Mouse (Mus musculus) limb, embryonic 12.5 days (tissue): ENCODE measurements around the gene Kdm4d. TPM values are rescaled to one million over a fixed set of nuclear protein-coding genes. Genes with fewer than 3 reads are reported as not detected.

Experiments
- ATAC-seq: fragments of 200-750 bp; cut with Nextera tagmentation; 2 replicates; pipeline ENCODE4 v1.8.0; 2017; ENCODE audit warnings: low read depth, moderate TSS enrichment; ENCODE audit not compliant: insufficient number of reproducible peaks, insufficient read depth, low FRiP score, low TSS enrichment
- H3K27ac ChIP-seq: fragments of 300-500 bp; sonication (generic); 2 replicates; pipeline ENCODE4 v1.5.1; 2016; ENCODE audit warnings: mild to moderate bottlenecking, moderate library complexity
- H3K27me3 ChIP-seq: fragments of 300-500 bp; sonication (generic); 2 replicates; pipeline ENCODE4 v1.6.1; 2016; ENCODE audit warnings: mild to moderate bottlenecking, moderate library complexity
- H3K36me3 ChIP-seq: fragments of 300-500 bp; sonication (generic); 2 replicates; pipeline ENCODE4 v1.6.1; 2016; ENCODE audit warnings: mild to moderate bottlenecking, moderate library complexity
- H3K4me1 ChIP-seq: fragments of 300-500 bp; sonication (generic); replicated peaks from 2 replicates; pipeline ENCODE4 v1.6.1; 2016
- H3K4me2 ChIP-seq: fragments of 300-500 bp; sonication (generic); 2 replicates; pipeline ENCODE4 v1.6.1; 2016; ENCODE audit warnings: mild to moderate bottlenecking, moderate library complexity
- H3K4me3 ChIP-seq: fragments of 300-500 bp; sonication (generic); replicated peaks from 2 replicates; pipeline ENCODE4 v1.5.1; 2016; ENCODE audit warnings: mild to moderate bottlenecking
- H3K9ac ChIP-seq: fragments of 300-500 bp; sonication (generic); replicated peaks from 2 replicates; pipeline ENCODE4 v1.6.1; 2016; ENCODE audit warnings: mild to moderate bottlenecking, moderate library complexity
- H3K9me3 ChIP-seq: fragments of 300-500 bp; sonication (generic); 2 replicates; pipeline ENCODE4 v1.6.1; 2016; ENCODE audit warnings: mild to moderate bottlenecking, moderate library complexity
- WGBS: fragments of 180-500 bp; shearing (Covaris S2); methylation state at CpG from one replicate; pipeline ENCODE4 v1.1.7; 2016; 5-methylcytosine and 5-hydroxymethylcytosine counted together
- polyA plus RNA-seq: library from polyadenylated mRNA; unstranded; fragments of >200 nt; fragmentation: Nextera tagmentation; extraction: Ambion mirVana; gene quantifications from 2 replicates; pipeline ENCODE4 v1.2.1, GENCODE M21; 2016

The Kdm4d gene
- 0.29 and 0.42 TPM in 2 replicates for polyA plus RNA-seq

DNA sequence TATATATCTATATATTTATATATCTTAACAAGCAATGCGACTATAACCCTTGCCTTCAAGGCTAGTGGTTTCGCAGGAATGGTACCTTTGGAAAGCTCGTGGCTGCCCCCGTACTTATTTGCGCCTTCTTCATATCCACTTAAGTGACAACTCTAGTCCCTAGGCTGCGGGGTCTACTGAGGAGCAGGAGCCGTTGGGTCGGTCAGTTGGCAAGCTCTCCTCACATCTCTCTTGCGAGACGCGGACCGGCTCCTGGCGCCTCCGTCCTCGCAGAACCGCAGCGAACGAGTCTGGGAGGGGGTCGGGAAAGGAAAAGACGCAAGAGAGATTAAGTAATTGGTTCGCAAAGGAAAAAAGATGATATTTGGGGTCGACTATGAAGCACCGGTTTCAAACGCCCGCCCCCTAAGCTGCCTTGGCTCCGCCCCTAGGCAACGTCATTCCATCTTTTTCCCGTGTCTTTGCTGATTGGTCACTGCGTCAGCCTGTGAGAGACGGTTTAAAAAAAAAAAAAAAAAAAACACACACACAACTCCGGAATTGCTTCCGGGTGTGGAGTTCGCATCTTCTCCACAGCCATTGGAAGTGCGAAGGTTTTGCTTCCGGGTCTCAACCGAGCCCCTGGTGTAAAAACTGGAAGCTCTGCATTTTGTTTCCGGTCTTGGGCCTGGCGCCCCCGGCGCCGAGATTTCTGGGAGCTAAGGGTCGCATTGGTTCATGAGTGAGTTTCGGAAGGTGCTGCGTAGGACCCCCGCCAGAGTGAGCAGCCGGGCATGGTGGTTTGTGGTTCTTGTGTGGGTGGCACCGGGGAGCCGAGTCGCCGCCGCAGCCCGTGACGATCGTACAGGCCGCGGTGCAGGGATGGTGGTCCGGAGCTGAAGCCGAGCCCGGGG is at the start of gene Kdm4d, which contains the start of gene Cwc15:
Gene Kdm4d, minus strand, starts transcription at position 460 of the 893 bp plus-strand sequence.
Gene Cwc15, plus strand, starts transcription at position 595 of the 893 bp plus-strand sequence.
- Histone ChIP-seq H3K9ac (peak within 1 kb of the TSS; percentile 81), H3K4me3 (peak within 1 kb of the TSS; percentile 79), H3K27ac (peak within 1 kb of the TSS; percentile 84), H3K9me3 (no peaks in the 10 kb centered on the region), H3K4me2 (peak within 1 kb of the TSS; percentile 74), H3K36me3 (peaks cover 32% of the 10 kb centered on the region), H3K27me3 (no peaks in the 10 kb centered on the region), H3K4me1 (peaks cover 5% of the 10 kb centered on the region)
- ATAC-seq: peak; percentile 99
- WGBS: 1% methylated on average over 59 of the region's 59 CpGs

DNA sequence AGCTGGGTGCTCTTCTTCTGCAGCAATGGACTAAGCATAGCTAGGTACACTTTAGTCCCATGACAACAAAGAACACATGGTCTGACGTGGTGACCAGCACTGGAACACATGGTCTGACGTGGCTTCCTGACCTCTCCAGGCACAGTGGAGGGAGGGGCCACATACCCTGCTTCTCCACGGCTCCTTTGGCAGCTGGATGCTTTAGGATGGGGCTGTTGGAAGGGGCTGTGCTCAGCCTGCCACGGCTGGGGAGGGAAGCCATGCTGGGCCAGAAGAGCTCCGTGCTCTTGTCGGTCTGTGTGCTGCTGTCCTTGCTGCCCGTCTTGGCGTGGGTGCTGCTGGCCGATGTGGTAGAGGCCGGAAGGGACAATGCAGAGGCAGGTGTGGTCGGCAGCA is 48.1 kb upstream of the Kdm4d start:
- ATAC-seq: 0 out of 2 replicates have a peak, but pooled peaks have one; percentile 18
- Histone ChIP-seq H3K9me3 (no peaks in the 10 kb centered on the region), H3K27me3 (no peaks in the 10 kb centered on the region), H3K4me1 (peaks cover 5% of the 10 kb centered on the region), H3K4me3 (no peak overlapping the region), H3K36me3 (peaks cover 98% of the 10 kb centered on the region), H3K9ac (no peak overlapping the region), H3K27ac (no peak overlapping the region), H3K4me2 (no peak overlapping the region)
- 61% methylated on average over 11 of the region's 11 CpGs for WGBS

- peak; percentile 21; the same call in 1 of the 2 replicates for ATAC-seq
- Histone ChIP-seq H3K9me3 (no peaks in the 10 kb centered on the region), H3K4me3 (no peak overlapping the region), H3K4me1 (peaks cover 5% of the 10 kb centered on the region), H3K36me3 (peaks cover 99% of the 10 kb centered on the region), H3K4me2 (no peak overlapping the region), H3K27me3 (no peaks in the 10 kb centered on the region), H3K27ac (no peak overlapping the region), H3K9ac (no peak overlapping the region)
- WGBS: 53% methylated on average over 12 of the region's 12 CpGs
Observed at GRCm38 (mm10) chr9:14547584-14548365, 47.5 kb upstream of the Kdm4d start.

- Histone ChIP-seq H3K9me3 (no peaks in the 10 kb centered on the region), H3K9ac (no peak overlapping the region), H3K4me3 (no peak overlapping the region), H3K36me3 (peaks cover 99% of the 10 kb centered on the region), H3K4me1 (peaks cover 5% of the 10 kb centered on the region), H3K27me3 (no peaks in the 10 kb centered on the region), H3K27ac (no peak overlapping the region), H3K4me2 (no peak overlapping the region)
- WGBS: 80% methylated on average over 9 of the region's 9 CpGs
- ATAC-seq: no peak
Observed at GRCm38 (mm10) chr9:14544034-14544757, 43.9 kb upstream of the Kdm4d start.

DNA sequence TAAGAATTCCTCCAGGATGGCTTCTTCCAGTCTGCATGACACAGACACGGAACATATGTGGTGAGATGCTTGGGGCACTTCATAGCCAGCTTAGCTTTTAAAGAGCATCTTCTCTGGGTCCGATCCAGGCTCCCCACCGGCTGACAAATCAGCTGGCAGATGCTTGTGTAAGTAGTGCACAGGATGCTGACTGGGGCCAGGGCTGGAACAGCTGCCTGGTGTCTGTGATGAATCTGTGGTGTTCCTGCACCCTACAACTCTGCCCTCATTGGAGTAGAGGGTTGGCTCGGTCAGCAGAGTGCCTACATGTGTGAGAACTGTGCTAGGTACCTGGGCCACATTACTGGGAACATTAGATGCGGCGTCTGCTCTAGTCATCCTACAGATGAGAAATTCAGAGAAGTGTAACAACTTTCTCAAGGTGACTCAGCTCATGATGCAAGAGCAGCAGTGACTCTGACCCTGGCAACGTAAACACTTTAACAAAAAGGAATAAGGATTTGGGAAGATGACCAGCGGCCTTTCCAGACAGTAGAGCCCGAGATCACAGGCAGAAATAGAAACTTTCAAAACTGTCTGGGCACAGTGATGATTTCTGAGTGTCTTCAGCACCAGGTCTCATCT is 34.7 kb upstream of the Kdm4d start:
- Histone ChIP-seq H3K9ac (no peak overlapping the region), H3K27me3 (no peaks in the 10 kb centered on the region), H3K9me3 (no peaks in the 10 kb centered on the region), H3K36me3 (peaks cover 15% of the 10 kb centered on the region), H3K4me3 (no peak overlapping the region), H3K4me1 (no peaks in the 10 kb centered on the region), H3K27ac (no peak overlapping the region), H3K4me2 (no peak overlapping the region)
- WGBS: 85% methylated on average over 9 of the region's 9 CpGs
- ATAC-seq: no peak

DNA sequence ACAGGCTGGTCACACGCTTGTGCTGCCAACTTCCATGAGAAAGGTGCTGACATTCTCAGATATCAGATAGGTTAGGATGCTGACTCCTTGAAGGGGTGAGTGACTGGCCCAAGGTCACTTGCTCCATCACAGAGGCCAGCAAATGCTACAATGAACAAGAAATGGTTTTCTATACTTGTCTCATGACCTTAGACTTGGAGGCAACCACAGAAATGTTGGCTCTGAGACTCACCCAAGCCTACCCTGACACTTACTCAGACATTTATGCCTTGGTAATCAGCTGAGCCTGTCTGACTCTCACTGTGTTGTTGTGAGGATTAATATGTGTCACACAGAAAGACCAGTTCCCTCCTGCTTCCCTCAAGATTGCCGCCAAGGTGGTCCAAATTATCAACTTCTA is 33.4 kb upstream of the Kdm4d start:
- H3K9ac ChIP-seq: no peak overlapping the region
- H3K9me3 ChIP-seq: no peaks in the 10 kb centered on the region
- no peak overlapping the region for H3K4me3 ChIP-seq
- H3K27ac ChIP-seq: no peak overlapping the region
- H3K36me3 ChIP-seq: peaks cover 2% of the 10 kb centered on the region; the same call in 1 of the 2 replicates
- no peaks in the 10 kb centered on the region for H3K4me1 ChIP-seq
- no peak for ATAC-seq
- no peaks in the 10 kb centered on the region for H3K27me3 ChIP-seq
- no peak overlapping the region for H3K4me2 ChIP-seq
- WGBS: 93% methylated on average over 2 of the region's 2 CpGs

GRCm38 (mm10) chr9:14532283-14532682 is 32.0 kb upstream of the Kdm4d start:
- ATAC-seq: 0 out of 2 replicates have a peak, but pooled peaks have one; percentile 42
- H3K4me2 ChIP-seq: no peak overlapping the region
- H3K36me3 ChIP-seq: no peaks in the 10 kb centered on the region
- no peaks in the 10 kb centered on the region for H3K27me3 ChIP-seq
- no peak overlapping the region for H3K9ac ChIP-seq
- no peak overlapping the region for H3K4me3 ChIP-seq
- H3K27ac ChIP-seq: no peak overlapping the region
- no peaks in the 10 kb centered on the region for H3K9me3 ChIP-seq
- 61% methylated on average over 3 of the region's 3 CpGs for WGBS
- H3K4me1 ChIP-seq: no peaks in the 10 kb centered on the region

DNA sequence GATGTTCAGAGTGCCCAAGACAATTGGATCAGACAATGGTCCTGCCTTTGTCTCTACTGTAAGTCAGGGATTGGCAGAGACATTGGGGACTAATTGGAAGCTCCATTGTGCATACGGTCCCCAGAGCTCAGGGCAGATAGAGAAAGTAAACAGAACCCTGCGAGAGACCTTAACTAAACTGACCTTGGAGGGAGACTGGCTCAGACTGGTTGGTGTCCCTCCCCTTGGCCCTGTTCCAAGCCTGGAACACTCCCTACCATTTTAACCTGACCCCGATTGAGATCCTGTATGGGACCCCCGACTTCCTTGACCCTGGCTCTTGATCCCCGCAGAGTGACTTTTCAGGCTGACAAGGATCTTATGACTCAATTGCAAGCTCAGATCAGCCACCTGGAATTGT is 29.7 kb upstream of the Kdm4d start:
- H3K27ac ChIP-seq: no peak overlapping the region
- H3K27me3 ChIP-seq: no peaks in the 10 kb centered on the region
- H3K4me1 ChIP-seq: no peaks in the 10 kb centered on the region
- H3K9ac ChIP-seq: no peak overlapping the region
- no peak for ATAC-seq
- no peaks in the 10 kb centered on the region for H3K9me3 ChIP-seq
- WGBS: 89% methylated on average over 5 of the region's 5 CpGs
- no peak overlapping the region for H3K4me2 ChIP-seq
- H3K4me3 ChIP-seq: no peak overlapping the region
- H3K36me3 ChIP-seq: no peaks in the 10 kb centered on the region

DNA sequence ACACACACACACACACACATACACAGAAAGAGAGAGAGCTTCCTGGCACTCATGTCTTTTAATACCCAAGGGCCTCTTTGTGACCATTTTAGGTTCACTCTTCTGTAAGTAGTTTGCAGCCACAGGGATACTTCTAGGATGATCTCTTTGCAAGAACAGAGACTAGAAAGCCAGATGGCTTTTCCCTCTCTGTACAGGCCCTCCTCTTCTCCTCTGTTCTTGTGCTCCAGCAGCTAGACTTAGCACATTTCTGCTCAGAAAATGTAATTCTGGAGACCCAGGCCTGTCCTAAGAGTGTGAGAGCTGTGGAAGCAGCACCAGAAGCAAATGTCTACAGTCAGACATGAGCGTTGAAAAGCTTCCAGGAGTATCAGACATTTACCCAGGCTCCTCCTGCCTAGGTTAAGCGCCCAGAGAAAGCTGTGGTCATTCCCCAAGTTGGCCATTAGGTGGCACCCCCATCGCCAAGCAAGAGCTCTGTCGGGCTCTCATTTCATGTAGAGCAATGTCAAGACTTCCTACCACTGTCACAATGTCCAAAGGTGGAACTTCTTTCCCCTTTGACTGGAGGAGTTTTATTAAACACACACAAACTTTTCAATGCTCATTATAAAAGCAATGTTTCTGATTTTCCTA is 23.2 kb upstream of the Kdm4d start:
- ATAC-seq: peak; percentile 65; the same call in 1 of the 2 replicates
- Histone ChIP-seq H3K9me3 (no peaks in the 10 kb centered on the region), H3K27me3 (no peaks in the 10 kb centered on the region), H3K27ac (0 out of 2 replicates have a peak overlapping the region, but pooled peaks have one; percentile 23), H3K4me2 (no peak overlapping the region), H3K9ac (no peak overlapping the region), H3K4me3 (no peak overlapping the region), H3K36me3 (no peaks in the 10 kb centered on the region), H3K4me1 (peaks cover 2% of the 10 kb centered on the region; the same call in 1 of the 2 replicates)
- WGBS: 7% methylated on average over 4 of the region's 4 CpGs

- Histone ChIP-seq H3K4me2 (no peak overlapping the region), H3K9me3 (no peaks in the 10 kb centered on the region), H3K4me1 (peaks cover 2% of the 10 kb centered on the region; the same call in 1 of the 2 replicates), H3K9ac (no peak overlapping the region), H3K27me3 (no peaks in the 10 kb centered on the region), H3K36me3 (no peaks in the 10 kb centered on the region), H3K27ac (no peak overlapping the region), H3K4me3 (no peak overlapping the region)
- 48% methylated on average over 2 of the region's 2 CpGs for WGBS
- no peak for ATAC-seq
Observed at GRCm38 (mm10) chr9:14521695-14522094, 21.4 kb upstream of the Kdm4d start.
